Mouse (Mus musculus) spleen, adult 2 months (tissue): ENCODE measurements at regions not wholly inside any gene's neighbourhood (a gene's known extent, or its start where the extent isn't known, plus 50 kb on each side); places are given as distances from the start of the nearest gene placed in this dataset.

Experiments used
- DNase-seq, 2 experiments: peaks; one replicate each; pipeline versions ENCODE4 v3.0.0 to v3.0.0-alpha.2; 2012 to 2021; ENCODE audit warnings: low spot score in 2 of 2, low read depth in 1 of 2
- H3K27ac ChIP-seq: fragments of 200-500 bp; 2 replicates; pipeline ENCODE4 v1.5.1; 2012; ENCODE audit warnings: low read length, inconsistent platforms; ENCODE audit not compliant: insufficient read depth
- H3K27me3 ChIP-seq: fragments of 200-500 bp; 2 replicates; pipeline ENCODE4 v1.6.1; 2012; ENCODE audit warnings: mild to moderate bottlenecking, moderate library complexity, low read length, inconsistent platforms; ENCODE audit not compliant: control insufficient read depth, insufficient read depth
- H3K36me3 ChIP-seq: fragments of 200-500 bp; 2 replicates; pipeline ENCODE4 v1.6.1; 2012; ENCODE audit warnings: mild to moderate bottlenecking, low read length, inconsistent platforms; ENCODE audit not compliant: control insufficient read depth, insufficient read depth
- H3K4me1 ChIP-seq: fragments of 200-500 bp; 2 replicates; pipeline ENCODE4 v1.6.1; 2011; ENCODE audit warnings: inconsistent platforms; ENCODE audit not compliant: control insufficient read depth, insufficient read depth, insufficient read length
- H3K4me3 ChIP-seq: fragments of 200-500 bp; 2 replicates; pipeline ENCODE4 v1.5.1; 2011; ENCODE audit warnings: mild to moderate bottlenecking, inconsistent platforms; ENCODE audit not compliant: insufficient read depth, insufficient read length; ENCODE audit errors: extremely low read depth
- CTCF ChIP-seq: fragments of 200-500 bp; IDR thresholded peaks from 2 replicates; pipeline ENCODE4 v1.5.1; 2011; ENCODE audit warnings: mild to moderate bottlenecking, inconsistent platforms; ENCODE audit not compliant: insufficient read depth, insufficient read length, insufficient replicate concordance; ENCODE audit errors: extremely low read depth
- POLR2A ChIP-seq: fragments of 200-500 bp; IDR thresholded peaks from 2 replicates; pipeline ENCODE4 v1.6.1; 2011; ENCODE audit warnings: low read depth, low read length, inconsistent platforms
- WGBS: fragments of 180-500 bp; shearing (Covaris S2); methylation state at CpG from one replicate; pipeline ENCODE4 v1.1.7; 2018; 5-methylcytosine and 5-hydroxymethylcytosine counted together

GRCm38 (mm10) chr2:19759169-19759568 lies 101.6 kb downstream of the Otud1 start:
- no peak for DNase-seq
- no peaks in the 10 kb centered on the region for H3K36me3 ChIP-seq
- H3K4me1 ChIP-seq, result no peaks in the 10 kb centered on the region
- H3K4me3 ChIP-seq, result no peak overlapping the region
- 38% methylated on average over 2 of the region's 2 CpGs for WGBS
- no peak for TF ChIP-seq POLR2A
- no peak for TF ChIP-seq CTCF
- no peak overlapping the region for H3K27ac ChIP-seq
- H3K27me3 ChIP-seq, result no peaks in the 10 kb centered on the region

- WGBS, result 70% methylated on average over 6 of the region's 6 CpGs
- no peak for DNase-seq
- Histone ChIP-seq H3K4me3 (no peak overlapping the region), H3K36me3 (no peaks in the 10 kb centered on the region), H3K4me1 (no peaks in the 10 kb centered on the region), H3K27me3 (no peaks in the 10 kb centered on the region), H3K27ac (no peak overlapping the region)
- TF ChIP-seq POLR2A (no peak), CTCF (no peak)
Measured at GRCm38 (mm10) chr2:19759577-19759976, 102.0 kb downstream of the Otud1 start.

- WGBS, result 79% methylated on average over 3 of the region's 3 CpGs
- Histone ChIP-seq H3K36me3 (no peaks in the 10 kb centered on the region), H3K27ac (no peak overlapping the region), H3K4me3 (no peak overlapping the region), H3K4me1 (no peaks in the 10 kb centered on the region), H3K27me3 (no peaks in the 10 kb centered on the region)
- DNase-seq, result no peak
- no peak for TF ChIP-seq POLR2A
Measured at GRCm38 (mm10) chr2:19762996-19763395, 105.4 kb downstream of the Otud1 start.

- Histone ChIP-seq H3K27me3 (no peaks in the 10 kb centered on the region), H3K4me3 (no peak overlapping the region), H3K36me3 (no peaks in the 10 kb centered on the region), H3K4me1 (no peaks in the 10 kb centered on the region), H3K27ac (no peak overlapping the region)
- 89% methylated on average over 2 of the region's 2 CpGs for WGBS
- TF ChIP-seq POLR2A (no peak), CTCF (no peak)
- DNase-seq, result no peak
Measured at GRCm38 (mm10) chr2:19784913-19785312, 124.7 kb upstream of the Etl4 start.

GRCm38 (mm10) chr2:19785663-19786260 lies 123.8 kb upstream of the Etl4 start:
- no peak for DNase-seq
- H3K36me3 ChIP-seq, result no peaks in the 10 kb centered on the region
- H3K27me3 ChIP-seq, result no peaks in the 10 kb centered on the region
- WGBS, result 87% methylated on average over 6 of the region's 6 CpGs
- no peak overlapping the region for H3K4me3 ChIP-seq
- H3K4me1 ChIP-seq, result no peaks in the 10 kb centered on the region
- H3K27ac ChIP-seq, result no peak overlapping the region
- TF ChIP-seq CTCF, result no peak
- no peak for TF ChIP-seq POLR2A

- no peak for DNase-seq
- WGBS, result 88% methylated on average over 6 of the region's 6 CpGs
Measured at GRCm38 (mm10) chr2:19792177-19792576, 117.4 kb upstream of the Etl4 start.

GRCm38 (mm10) chr2:19796790-19797189 lies 112.8 kb upstream of the Etl4 start:
- Histone ChIP-seq H3K4me3 (no peak overlapping the region), H3K27me3 (no peaks in the 10 kb centered on the region), H3K36me3 (no peaks in the 10 kb centered on the region), H3K27ac (no peak overlapping the region), H3K4me1 (no peaks in the 10 kb centered on the region)
- 69% methylated on average over 2 of the region's 2 CpGs for WGBS
- TF ChIP-seq CTCF (no peak), POLR2A (no peak)
- DNase-seq, result no peak

More at GRCm38 (mm10) chr2:19792177-19792576, 117.4 kb upstream of the Etl4 start:
- no peaks in the 10 kb centered on the region for H3K36me3 ChIP-seq
- no peak for TF ChIP-seq POLR2A
- no peak for TF ChIP-seq CTCF
- H3K27me3 ChIP-seq, result no peaks in the 10 kb centered on the region
- H3K27ac ChIP-seq, result no peak overlapping the region
- H3K4me1 ChIP-seq, result no peaks in the 10 kb centered on the region
- no peak overlapping the region for H3K4me3 ChIP-seq
